Mouse (Mus musculus): ENCODE measurements at regions not wholly inside any gene's neighbourhood (a gene's known extent, or its start where the extent isn't known, plus 50 kb on each side); places are given as distances from the start of the nearest gene placed in this dataset.

- DNase-seq, result no peak
Measured at GRCm38 (mm10) chr15:93875685-93876084, 280.0 kb upstream of the Prickle1 start.

GRCm38 (mm10) chr15:93874206-93874605 lies 278.5 kb upstream of the Prickle1 start:
- no peak for DNase-seq

DNA sequence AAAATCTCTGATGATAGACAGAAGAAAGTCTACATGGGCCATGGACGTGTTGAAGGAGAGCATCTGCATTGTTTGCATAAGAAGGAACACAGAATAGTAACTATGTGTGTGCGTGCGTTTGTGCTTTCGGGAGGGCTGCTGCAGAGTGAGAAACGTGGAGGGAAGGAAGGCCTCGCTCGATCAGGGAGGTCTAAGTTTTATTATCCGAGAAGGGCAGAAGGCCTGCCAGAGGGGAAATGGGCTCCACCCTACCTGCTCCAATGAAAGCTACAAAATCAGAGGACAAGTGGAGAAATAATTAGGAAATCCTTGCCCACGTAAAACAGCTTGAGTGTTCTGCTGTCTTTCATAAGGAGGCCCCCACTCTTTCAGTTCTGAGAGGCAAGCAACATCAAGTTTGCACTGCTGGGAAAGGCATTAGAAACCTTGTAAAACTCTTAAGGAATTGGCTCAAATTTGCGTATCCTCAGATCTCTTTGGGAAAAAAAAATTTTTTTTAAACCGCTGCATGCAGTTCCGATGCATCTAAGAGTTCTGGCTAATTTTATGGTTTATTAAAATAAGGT lies 261.7 kb upstream of the Prickle1 start:
- DNase-seq, result no peak

- DNase-seq, result no peak
Measured at GRCm38 (mm10) chr15:93853221-93853620, 257.5 kb upstream of the Prickle1 start.

GRCm38 (mm10) chr15:93852126-93852525 lies 256.4 kb upstream of the Prickle1 start:
- DNase-seq, result no peak

- no peak for DNase-seq
Measured at GRCm38 (mm10) chr15:93850388-93850787, 254.7 kb upstream of the Prickle1 start.

- no peak for DNase-seq
Measured at GRCm38 (mm10) chr15:93848830-93849229, 253.1 kb upstream of the Prickle1 start.

DNA sequence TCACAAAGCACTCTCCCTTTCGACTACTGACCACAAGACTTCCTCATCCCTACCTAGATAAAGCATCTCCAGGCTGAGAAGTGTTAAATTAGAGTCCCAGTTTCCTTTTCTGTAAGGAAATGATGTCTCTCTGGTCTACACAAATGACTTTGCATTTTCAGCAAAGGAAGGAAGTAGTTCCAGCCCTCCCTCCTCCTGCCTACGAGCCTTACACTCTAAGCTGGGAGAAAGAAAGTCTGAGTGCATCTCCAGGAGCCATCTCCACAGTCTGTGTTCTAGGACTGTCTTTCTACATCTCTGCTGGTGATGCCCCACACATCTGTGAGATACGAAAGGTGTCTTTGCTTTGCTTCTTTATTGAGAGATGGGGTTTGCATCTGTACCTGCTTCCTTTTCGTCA lies 251.1 kb upstream of the Prickle1 start:
- DNase-seq, result no peak

GRCm38 (mm10) chr15:93845801-93846200 lies 250.1 kb upstream of the Prickle1 start:
- DNase-seq, result no peak

GRCm38 (mm10) chr15:93832956-93833355 lies 237.3 kb upstream of the Prickle1 start:
- DNase-seq, result no peak

- DNase-seq, result peak; percentile 9
Measured at GRCm38 (mm10) chr15:93832431-93832936, 236.8 kb upstream of the Prickle1 start.

DNA sequence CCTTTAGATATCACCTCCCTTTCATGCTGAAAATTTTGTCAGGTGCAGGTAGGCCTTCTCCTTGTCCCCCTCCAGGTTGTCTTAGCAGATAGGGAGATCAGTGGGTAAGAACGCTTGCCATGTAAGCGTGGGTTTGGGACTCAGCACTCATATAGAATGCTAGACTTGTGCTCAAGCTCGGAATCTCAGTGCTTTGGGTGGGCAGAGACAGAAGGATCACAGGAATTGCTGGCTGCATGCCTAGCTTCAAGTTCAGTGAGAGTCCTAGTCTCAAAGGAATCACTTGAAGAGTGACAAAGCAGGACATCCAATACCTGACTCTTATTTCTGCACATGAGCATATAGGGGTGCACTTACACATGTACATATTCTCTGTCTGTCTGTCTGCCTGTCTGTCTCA lies 235.5 kb upstream of the Prickle1 start:
- no peak for DNase-seq

DNA sequence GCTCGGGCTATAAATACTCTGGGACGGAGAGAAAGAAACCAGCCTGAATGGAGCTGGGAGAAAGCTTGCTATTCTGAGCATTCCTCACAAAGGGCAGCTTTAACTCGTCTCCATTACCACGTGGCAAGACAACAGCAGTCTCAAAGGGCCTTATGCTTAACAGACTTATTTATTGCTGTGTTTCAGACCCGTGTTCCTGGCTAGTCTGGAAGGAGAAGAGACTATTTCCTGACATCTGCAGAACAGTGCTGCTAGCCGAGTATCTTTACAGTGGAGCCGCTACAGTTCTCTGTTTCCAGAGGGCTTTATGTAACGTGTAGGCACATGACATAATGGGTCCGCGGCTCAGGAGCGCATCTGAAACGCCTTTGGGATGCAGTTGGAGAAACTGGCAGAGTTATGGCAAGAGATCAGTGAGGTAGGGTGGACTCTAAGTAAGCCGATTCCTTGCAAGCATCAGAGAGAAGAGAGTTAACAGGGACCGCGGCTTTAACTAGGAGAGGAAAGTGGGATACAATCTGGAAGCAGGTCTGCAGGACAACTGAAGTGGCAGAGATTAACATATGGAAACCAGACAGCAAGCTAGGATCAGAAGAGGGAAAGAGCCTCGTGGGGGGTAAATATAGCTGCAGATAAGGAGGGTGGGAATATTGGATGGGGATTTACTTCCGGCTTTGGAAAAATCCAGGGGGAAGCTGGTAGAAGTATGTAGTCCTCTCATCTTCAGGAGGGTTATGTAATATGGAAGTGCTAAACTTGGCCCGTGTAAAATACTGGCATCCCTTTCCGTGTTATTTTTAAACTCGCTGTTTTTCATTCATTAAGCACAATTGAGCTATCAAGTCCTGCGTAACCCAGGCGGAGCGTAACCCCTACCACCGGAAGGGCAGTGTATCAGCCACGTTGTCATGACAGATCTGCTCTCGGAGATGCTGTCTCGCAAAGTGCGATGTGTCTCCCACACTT lies 229.3 kb upstream of the Prickle1 start:
- DNase-seq, result peak; percentile 41

GRCm38 (mm10) chr15:93821236-93821635 lies 225.5 kb upstream of the Prickle1 start:
- DNase-seq, result no peak

DNA sequence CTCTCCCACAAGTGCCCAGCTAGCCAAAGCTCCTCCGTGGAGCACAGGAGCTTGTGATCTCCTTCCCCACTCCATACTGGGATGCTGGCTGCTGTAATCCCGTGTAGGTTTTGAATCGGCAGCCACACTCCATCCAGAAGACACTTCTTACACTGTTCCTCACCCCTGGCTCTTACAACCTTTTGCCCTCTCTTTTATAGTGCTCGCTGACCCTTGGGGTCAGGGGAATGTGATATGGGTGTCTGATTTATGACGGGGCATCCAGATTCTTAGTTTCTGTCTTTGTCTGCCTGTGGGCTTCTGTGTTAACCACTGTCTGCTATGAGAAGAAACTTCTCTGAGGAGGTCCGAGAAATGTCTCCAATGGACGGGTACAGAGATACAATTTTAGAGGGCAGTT lies 216.3 kb upstream of the Prickle1 start:
- DNase-seq, result no peak

DNA sequence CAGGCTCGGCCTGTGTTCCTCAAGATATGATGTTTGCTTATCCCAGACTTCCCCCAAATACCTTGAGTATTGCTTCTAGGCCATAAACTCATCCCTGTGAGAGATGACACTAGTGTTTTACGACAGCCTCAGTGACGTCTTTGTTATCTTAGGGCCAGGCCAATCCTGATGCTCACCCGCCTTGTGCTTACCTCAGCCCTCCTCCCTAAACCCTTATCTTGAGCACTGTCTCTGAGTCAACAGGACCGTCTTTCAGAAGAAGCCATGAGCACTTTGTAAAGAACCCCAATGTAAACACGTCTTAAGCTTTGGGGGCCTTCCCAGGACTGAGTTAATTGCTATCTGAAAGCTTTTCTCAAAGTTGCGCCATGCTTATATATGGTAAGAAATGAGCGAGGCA lies 212.3 kb upstream of the Prickle1 start:
- DNase-seq, result no peak

DNA sequence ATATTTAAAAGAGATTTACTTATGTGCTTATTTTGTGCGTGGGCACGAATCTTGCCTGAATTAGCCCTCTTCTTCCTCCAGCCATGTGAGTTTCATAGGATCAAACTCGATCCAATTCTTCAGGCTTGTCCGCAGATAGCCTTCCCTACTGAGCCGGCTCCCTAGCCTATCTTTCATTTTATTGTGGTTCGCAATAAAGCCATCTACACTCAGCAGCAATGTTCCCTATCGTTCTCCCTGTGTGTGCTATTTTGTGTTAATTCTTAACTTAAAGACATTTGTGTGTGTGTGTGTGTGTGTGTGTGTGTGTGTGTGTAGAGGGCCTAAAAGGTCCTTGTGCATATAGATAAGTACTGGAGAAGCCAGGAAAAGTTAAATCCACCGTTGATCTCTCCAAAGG lies 211.8 kb upstream of the Prickle1 start:
- no peak for DNase-seq

GRCm38 (mm10) chr15:93804703-93805102 lies 209.0 kb upstream of the Prickle1 start:
- DNase-seq, result no peak

DNA sequence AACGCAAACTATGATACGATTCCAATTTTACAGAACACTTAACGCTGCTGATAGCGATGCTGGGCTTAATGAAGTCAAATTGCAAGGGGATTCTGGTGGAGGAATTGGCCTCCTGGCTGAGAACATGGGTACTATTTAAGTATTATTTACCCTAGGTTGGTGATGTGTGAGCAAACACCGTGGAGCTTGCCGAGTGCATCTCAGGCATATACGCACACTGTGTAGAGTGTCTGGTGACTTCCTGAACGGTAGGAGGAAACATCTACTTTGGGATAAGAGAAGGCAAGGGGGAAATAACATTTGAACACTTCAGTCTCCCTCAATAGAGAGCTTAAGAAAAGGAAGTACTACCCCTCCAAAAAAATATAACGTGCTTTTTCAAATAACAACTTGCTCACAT lies 194.8 kb upstream of the Prickle1 start:
- DNase-seq, result no peak

- DNase-seq, result no peak
Measured at GRCm38 (mm10) chr15:93789762-93790161, 194.1 kb upstream of the Prickle1 start.

- no peak for DNase-seq
Measured at GRCm38 (mm10) chr15:93787361-93787760, 191.7 kb upstream of the Prickle1 start.

- no peak for DNase-seq
Measured at GRCm38 (mm10) chr15:93785846-93786412, 190.2 kb upstream of the Prickle1 start.

GRCm38 (mm10) chr15:93783736-93784135 lies 188.0 kb upstream of the Prickle1 start:
- no peak for DNase-seq
